Mouse (Mus musculus) heart, postnatal 10 days (tissue): ENCODE measurements around the gene Foxo1. TPM values are rescaled to one million over a fixed set of nuclear protein-coding genes. Genes with fewer than 3 reads are reported as not detected.
A peak's percentile ranks its signal among the peaks of the same experiment; 100 is the strongest.

Source experiments
- DNase-seq, 2 experiments: peaks; one replicate each; pipeline ENCODE4 v3.0.0; 2021
- intact Hi-C: fragments of 180-260 bp; cut with DNase I; formaldehyde crosslinking; loops from one replicate; pipeline ENCODE4 v1.15.1; 2025
- total RNA-seq, 2 experiments: library from RNA; stranded (reverse); gene quantifications; 2 replicates each; pipeline ENCODE4 v1.2.3; 2021

Foxo1 gene
- total RNA-seq, 2 experiments from 2014 or later = 16.7 to 17.1 TPM

DNA sequence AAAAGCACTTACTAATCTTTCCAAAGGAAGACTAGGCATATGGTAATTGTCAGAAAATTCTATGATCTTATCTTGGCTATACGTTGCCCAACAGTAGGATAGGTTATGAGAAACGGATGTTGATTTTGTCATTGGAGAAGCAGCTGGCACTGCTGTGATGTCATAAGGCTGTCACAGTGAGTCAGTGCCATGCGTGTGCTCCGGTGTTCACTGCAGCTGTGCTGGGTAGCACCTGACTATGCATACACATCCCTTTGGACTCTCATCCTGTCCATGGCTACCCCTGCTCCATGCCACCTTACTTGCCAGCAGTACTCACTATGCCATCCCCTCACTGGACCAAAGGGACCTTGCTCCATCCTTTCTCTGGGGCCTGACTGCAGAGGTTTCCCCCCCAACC lies 30.5 kb downstream of the Foxo1 start:
- DNase-seq = no peak
- intact Hi-C loops = no loop called here

DNA sequence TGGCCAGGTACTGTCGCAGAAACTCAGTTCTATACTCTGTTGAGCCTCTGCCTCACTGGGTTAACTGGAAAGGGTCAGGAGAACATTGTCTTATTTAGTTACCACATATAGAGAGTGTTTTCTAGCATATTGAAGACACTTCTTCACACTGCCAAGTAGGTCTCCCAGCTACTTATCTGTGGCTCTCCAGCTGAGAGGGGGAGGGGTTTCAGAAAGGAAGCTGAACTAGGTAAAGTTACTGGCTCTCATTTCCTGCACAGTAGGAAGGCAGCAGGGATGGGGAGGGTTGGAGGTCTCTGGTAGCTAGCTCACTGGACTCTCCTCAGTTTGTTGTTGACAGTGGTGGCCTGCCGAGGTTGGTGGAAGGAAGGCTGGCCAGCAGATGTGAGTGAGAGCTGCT lies 31.2 kb downstream of the Foxo1 start:
- intact Hi-C loops = no loop called here
- DNase-seq = peak; percentile 29 to 42

DNA sequence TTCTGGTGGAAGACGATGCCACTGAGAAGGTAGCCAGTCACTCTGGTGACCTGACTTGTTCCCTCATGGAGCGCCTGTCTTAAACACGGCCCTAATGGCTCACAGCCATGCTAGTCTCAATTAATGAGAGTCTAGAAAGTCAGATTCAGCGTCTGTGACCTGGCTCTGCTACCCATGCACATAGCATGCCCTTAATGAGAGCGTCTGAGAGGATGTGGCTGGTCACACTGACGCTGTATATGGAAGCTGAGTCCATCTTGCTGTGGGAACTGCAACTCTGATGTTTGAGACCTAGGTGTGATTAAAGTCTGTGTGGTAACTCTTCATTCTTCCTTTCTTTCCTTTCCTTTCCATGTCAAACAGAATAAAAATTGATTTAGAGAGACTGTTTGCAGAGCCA lies 32.4 kb downstream of the Foxo1 start:
- intact Hi-C loops = no loop called here
- DNase-seq = no peak

DNA sequence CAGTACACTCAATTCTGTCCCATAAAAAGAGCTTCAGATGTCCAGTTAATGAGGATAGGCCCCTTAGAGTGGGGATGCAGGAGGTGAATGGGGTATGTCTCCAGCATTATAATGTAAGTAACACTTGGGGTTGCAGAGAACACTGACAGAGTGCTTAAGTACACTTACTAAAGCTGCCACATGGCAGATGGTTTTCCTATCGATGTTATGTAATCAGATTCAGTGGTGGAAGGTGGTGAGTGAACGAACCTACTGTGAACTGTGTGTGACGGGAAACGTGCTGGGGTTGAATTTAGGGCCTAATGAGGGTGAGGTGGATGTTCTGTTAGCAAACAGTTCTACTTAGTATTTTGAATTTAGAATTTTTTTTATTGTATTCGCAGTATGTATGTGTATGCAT lies 35.2 kb downstream of the Foxo1 start:
- intact Hi-C loops = no loop called here
- DNase-seq = no peak

DNA sequence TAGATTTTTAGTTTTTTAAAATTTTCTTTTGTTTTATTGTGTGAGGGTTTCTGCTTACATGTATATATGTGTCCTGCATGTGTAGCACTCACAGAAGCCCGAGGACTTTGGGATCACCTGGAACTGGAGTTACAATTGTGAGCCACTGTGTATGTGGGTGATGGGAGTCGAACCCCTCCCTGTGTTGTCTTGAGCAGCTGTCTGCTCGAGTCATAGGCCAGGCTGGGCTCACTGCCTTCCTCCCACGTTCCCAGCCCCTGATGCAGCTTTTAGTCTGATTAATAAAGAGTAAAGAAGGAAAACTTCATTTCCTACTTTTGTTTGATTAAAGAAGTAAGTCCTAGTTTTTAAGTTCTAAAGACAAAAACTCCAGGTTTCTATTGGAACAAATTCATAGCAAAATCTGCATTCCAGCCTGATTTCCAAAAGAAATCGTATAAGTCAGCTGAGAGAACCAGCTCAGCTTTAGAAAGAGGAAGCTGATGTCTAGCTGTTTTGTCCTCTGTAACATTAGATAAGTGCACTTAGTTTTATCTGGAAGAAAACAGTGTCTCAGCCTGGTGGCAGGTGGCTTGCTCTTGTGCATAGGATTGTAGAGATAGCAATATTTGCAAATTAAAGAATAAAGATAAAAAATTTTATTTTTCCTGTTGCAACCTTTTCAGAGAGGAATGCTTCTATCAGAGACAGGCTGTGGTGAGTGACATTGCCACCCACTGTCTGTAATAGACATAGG lies 40.6 kb downstream of the Foxo1 start:
- intact Hi-C loops = no loop called here
- DNase-seq = peak; percentile 22 to 29

DNA sequence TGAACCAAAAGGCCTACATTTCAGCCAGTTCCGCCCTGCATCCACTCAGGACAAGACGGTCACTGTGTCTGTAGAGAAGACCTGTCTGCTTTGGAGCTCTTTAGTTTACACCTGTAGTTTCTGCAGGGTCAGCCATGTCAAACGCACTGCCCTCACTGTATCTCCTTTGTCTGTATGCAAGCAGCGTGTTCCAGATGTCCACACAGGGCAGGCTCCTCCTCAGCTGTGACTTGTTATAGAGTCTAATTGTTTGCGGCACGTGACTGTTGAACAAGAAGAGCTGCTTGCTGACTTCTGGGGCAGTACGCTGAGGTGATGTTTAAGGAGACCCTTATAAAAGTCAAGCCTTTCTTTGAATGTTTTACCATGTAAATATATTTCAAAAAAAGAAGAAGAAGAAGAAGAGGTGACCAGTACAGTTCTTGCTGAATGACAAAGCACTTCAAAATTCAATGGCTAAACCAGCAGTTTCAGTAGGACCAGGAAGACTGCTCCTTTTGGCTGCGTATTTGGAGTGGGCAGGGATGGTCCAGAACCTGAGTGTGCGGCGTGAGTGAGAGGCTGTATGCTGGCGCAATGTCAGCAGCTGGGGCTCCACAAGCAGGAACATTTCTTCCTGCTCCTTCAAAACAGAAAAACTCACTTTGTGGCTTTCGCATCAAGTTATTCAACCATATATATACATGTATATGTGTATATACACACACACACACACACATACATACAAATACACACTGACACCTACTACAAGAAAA lies 52.6 kb downstream of the Foxo1 start:
- no peak for DNase-seq
- intact Hi-C loops = no loop called here

DNA sequence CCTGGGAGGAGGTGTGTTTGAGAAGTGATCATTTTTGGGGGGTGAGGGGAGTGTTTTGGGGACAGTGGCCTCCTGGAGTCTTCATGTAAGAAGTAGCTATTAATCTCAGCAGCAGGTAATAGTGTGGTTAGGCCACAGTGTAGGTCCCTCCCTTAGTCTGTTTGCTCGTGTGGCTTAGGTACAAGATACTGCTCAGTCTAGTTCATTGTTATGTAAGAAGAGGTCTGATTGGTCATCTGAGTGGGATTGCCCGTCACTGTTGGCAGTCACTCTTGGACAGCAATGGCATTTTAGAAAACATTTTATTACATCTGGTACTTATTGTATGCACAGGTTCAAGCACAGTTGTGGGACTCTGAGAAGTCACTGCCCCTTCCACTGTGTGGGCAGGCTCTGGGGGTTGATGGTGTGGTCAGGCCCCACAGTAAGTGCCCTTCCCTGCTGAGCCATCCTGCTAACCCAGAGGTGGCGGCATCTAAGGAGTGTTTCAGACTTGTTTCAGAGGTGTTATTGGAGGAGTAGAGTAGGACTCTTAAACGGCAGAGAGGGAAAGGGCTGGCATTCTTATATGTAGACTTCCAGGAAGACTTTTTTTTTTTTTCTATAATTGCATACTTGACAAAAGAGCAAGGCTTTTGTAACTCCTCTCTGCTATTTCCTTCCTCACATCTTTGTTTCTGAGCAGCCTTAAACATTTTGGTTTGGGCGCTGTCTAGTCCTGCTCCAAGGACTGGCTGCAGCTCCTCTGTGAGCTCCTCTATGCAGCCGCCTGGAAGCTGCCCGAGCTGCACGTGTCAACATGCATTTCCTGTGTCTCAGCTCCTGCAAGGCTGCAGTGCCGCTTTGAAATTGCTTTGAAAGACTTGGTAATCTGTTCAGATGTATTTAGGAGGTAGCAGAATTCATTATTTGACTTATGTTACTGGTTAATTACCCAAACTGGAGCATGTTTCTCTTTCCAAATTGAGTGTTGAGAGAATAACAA lies 54.6 kb downstream of the Foxo1 start:
- peak in 1 of 2 experiments; percentile 25 for DNase-seq
- intact Hi-C loops = no loop called here

DNA sequence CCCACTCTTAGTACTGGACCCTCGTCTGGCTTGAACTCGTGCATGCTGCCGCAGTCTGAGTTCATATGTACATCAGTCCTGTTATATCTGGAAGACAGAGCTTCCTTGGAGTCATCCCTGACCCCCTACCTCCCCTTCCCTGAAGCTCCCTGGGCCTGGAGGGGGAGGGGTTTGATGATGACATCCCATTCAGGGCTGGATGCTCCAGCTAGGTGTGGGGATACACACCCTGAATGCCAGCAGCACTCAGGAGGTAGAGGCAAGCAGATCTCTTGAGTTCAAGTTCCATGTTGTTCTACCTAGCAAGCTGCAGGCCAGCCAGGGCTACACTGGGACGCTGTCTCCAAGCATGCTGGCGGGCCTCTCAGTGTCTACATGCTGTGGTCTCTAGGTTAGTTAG lies 56.9 kb downstream of the Foxo1 start:
- intact Hi-C loops = no loop called here
- DNase-seq = no peak

DNA sequence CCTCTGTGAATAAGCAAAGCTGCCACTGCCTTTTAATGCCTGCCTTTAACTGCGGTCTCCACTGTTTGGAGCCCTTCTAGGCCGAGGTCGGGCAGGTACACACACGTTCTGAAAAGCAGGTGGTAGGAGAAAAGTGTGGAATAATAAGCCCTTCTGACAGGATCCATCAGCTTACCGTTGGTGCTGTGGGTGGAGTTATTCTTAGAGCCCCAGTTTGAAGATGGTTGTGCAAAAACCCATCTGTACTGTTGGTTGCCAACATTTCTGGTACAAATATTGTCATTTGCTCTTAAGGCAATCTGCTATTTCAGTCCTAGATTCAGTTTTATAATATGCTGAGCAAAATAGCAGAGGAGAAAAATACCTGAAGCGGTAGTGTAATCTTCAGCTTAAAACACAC lies 58.6 kb downstream of the Foxo1 start:
- no peak for DNase-seq
- intact Hi-C loops = no loop called here

DNA sequence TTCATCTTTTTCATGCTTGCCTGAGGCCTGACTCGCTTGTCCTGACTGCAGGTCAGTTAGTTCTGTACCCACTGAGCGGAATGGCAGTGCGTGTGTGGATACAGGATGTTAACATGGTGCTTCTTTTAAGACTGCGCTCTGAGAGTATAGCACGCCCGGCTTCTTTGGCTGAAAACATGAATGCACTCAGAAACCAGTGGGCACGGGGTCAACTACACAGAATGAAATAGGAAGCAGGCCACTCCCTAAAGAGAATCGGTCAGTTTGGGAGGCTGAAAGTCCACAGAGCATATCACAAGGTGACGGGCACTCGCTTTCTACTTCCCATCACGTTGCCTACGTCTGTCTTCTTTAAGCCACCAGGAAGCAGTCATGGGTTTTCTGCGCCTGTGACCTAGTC lies 59.0 kb downstream of the Foxo1 start:
- intact Hi-C loops = no loop called here

DNA sequence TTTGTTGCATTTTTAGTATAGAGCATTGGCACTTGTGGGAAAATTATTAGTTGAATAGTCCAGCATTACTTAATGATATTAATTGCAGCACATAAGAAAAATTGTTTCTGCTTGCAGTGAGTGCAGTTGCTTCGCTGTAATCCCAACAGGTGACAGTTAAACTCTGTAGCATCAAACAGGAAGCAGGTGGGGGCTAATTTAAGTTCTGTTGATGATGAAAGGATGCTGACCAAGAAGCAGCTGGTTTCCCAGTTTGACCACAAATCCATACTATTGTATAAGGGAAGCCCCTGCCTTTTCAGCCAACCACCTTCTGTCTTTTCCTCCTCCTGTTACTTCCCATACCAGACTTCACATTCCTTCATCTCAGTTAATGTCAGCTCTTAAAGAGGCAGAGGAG lies 63.6 kb downstream of the Foxo1 start:
- intact Hi-C loops = no loop called here
- no peak for DNase-seq

More for the DNA sequence above, 59.0 kb downstream of the Foxo1 start:
- DNase-seq = no peak

DNA sequence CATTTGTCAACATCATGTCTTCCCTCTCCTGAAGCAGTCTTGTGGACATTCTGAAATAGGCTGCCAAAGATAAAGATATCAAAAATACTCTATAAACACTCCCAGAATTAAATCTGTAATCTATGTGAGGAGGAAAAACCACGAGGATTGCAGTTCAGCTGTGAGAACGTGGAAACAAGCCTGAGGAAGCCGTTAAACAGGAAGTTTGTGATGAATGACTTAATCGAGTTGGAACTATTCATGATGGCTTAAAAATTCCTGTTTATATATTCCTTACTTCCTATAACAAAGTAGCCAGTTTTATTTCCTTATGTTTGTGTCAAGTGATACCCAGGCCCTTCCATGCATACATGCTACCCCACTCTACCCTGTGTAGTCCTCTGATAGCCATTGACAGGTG lies 70.6 kb downstream of the Foxo1 start:
- intact Hi-C loops = no loop called here
- no peak for DNase-seq

DNA sequence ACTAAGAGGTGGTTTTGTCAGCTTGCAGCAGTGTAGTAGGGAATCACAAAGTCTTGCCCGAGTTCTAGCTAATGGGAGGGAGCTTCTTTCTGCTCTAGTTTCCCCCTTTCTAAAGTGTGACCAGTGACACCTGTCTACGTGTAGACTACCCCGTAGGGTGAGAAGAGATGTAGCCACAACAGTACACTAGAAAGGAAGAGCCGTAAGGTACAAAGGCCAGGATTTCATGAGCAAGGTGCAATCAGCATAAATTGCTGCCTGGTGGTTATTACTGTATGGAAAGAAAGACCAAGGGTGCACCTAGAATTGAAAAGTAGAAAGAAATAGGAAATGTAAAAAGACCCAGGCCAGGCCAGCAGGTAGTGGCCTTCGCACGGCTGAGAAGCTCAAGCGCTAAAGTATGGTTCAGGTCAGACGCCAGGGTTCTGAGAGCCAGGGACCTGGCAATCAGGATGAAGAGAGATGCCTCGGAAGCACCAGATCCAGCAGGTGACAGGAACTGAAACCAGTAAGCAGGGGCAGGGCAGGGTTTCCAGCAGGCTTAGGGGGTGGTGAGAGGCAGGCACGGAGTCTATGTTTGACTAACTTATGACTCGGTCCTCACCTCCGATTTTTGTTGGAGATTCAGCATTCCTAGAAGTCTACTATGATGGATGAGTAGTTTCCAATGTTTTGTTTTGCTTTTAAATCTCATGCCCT lies 72.3 kb downstream of the Foxo1 start:
- intact Hi-C loops = loop anchor here (5.0 kb wide), 1 partner anchor 73 kb away; the partner anchor contains the start of gene Foxo1
- no peak for DNase-seq

DNA sequence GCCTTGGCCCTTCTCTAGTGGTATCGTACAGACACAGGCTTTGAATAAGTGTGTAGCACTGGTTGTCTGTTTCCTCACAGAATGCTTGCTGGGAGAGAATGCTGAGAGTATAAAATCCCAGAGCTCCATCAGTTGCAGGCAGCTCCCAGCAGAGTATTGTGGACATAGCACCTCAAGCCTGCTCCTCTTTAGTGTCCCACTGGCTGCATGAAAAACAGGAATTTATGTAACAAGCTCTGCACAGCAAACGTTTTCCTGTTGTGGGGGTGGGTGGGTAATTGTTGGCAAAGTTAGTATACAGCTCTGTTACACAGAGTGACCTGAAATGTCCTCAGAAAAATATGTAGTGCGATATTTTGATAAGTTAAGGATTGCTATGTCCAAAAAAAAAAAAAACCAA lies 74.1 kb downstream of the Foxo1 start:
- DNase-seq = peak in 1 of 2 experiments; percentile 24
- intact Hi-C loops = loop anchor here (1.0 to 5.0 kb wide), 2 partner anchors 30 to 75 kb away; partner anchors contain the start of gene Foxo1

DNA sequence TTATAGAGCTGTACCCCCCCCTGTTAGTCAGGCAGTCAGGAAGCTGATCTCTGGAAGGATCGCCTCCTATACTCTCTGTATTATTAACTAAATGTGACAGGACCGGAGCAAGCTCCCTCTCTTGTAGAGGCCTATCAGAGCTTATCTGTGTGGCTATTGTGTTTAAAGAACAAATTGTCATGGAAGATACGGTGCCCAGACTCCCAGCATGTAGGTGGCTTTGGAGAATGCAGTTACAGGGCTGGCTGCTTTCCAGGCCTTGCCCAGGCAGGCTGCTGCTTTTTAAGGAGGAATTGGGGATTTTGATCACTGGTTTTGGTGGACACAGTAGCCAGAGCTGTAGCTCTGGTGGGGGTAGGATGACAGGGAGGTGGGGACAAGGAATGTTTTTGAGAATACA lies 74.7 kb downstream of the Foxo1 start:
- DNase-seq = no peak

DNA sequence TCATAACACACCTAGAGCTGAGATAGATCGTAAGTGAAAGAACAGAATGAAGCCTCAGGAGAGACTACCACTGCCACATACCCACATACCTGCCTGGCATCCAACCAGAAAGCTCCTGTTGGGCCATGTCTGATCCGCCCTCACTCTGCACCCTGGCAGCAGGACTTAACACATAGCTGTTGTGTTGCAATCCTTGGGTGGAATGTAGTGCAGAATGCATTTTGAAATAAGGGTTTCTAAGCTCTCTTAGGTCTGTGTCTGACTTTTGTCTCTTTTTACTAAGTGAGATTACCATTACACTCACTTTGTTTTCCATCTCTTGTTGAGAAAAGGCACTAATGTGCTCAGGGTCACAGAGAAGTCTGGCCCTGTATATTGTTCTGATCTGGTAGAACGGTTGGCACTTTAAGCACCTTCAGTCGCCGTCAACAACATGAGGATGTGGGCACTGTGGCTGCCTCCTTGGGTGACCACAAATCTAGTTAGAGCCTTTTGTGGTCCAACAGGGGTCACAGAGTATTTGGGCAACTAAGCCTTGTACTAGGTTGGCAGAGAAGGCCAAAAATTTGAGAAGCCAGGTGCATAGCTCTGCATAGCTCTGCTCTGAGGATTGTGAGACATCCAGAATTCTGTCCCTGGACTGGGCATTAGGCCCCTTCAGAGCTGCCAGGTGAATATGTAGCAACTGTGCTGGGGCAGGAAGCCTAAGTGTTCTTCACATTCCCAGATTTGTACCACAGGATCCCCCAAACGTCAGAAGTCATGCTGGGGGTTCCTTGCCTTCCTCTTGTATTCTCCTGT lies 75.3 kb downstream of the Foxo1 start:
- DNase-seq = no peak
- intact Hi-C loops = loop anchor here (5.0 kb wide), 1 partner anchor 76 kb away; the partner anchor contains the start of gene Foxo1

More for the DNA sequence above, 74.7 kb downstream of the Foxo1 start:
- intact Hi-C loops = loop anchor here (1.0 to 5.0 kb wide), 2 partner anchors 30 to 76 kb away; partner anchors contain the start of gene Foxo1

DNA sequence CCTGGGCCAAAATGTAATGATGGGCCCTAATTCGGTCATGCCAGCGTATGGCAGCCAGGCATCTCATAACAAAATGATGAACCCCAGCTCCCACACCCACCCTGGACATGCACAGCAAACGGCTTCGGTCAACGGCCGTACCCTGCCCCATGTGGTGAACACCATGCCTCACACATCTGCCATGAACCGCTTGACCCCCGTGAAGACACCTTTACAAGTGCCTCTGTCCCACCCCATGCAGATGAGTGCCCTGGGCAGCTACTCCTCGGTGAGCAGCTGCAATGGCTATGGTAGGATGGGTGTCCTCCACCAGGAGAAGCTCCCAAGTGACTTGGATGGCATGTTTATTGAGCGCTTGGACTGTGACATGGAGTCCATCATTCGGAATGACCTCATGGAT lies 77.7 kb downstream of the Foxo1 start:
- intact Hi-C loops = no loop called here
- no peak for DNase-seq

DNA sequence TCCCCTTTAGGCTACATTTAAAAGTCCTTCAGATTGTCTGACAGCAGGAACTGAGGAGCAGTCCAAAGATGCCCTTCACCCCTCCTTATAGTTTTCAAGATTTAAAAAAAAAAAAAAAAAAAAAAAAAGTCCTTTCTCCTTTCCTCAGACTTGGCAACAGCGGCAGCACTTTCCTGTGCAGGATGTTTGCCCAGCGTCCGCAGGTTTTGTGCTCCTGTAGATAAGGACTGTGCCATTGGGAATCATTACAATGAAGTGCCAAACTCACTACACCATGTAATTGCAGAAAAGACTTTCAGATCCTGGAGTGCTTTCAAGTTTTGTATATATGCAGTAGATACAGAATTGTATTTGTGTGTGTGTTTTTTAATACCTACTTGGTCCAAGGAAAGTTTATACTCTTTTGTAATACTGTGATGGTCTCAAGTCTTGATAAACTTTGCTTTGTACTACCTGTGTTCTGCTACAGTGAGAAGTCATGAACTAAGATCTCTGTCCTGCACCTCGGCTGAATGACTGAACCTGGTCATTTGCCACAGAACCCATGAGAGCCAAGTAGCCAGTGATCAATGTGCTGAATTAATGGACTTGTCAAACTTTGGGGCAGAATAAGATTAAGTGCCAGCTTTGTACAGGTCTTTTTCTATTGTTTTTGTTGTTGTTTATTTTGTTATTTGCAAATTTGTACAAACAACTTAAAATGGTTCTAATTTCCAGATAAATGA lies 79.0 kb downstream of the Foxo1 start:
- intact Hi-C loops = no loop called here
- no peak for DNase-seq
